Mouse (Mus musculus): Measurements from ENCODE around the gene Vgf. TPM values are rescaled to one million over a fixed set of nuclear protein-coding genes. Genes with fewer than 3 reads are reported as not detected.
A peak's percentile ranks its signal among the peaks of the same experiment; 100 is the strongest.

Vgf gene
- polyA plus RNA-seq, 1 experiment from 2014 or later = 0.21 TPM

DNA sequence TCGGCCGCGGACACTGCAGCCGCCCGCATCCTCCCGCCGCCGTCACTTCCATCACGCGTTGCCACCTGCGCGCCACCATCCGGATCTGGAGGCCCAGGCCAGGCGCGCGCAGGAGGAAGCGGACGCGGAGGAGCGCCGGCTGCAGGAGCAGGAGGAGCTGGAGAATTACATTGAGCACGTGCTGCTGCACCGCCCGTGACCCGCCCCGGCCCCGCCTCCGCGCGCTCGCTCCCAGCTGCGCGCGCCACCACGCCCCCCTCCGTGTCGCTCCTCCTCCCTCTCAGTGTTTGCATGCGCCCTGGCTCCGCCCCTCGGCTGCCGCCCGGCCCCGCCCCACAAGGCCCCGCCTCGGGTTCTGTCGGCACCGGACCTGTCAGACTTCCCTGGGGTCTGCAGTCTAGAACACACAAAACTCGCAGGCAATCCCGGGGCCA lies 6.5 kb downstream of the Vgf start:
- no peaks in the 10 kb centered on the region for H3K9me3 ChIP-seq (replicated peaks; ENCODE audit: low read length)
- H3K4me2 ChIP-seq (ENCODE audit: low read length) = peak overlapping the region; percentile 88
- H3K27ac ChIP-seq = no peak overlapping the region
- WGBS = 0% methylated on average over 47 of the region's 49 CpGs
- peak; percentile 93 for DNase-seq (ENCODE audit: low spot score)
- peaks cover 16% of the 10 kb centered on the region for H3K36me3 ChIP-seq (ENCODE audit: insufficient read depth, low read length)
- 0 out of 2 replicates have a peak, but pooled peaks have one; percentile 9 for TF ChIP-seq CTCF (IDR thresholded peaks at IDR 0.05; ENCODE audit: low read depth)
- H3K9ac ChIP-seq (ENCODE audit: low read depth, low read length) = no peak overlapping the region
- H3K4me1 ChIP-seq (replicated peaks; ENCODE audit: insufficient read depth, low read length) = peaks cover 23% of the 10 kb centered on the region
- H3K4me3 ChIP-seq (replicated peaks; ENCODE audit: low read depth, low read length) = peak overlapping the region; percentile 25
- peak; percentile 64 for ATAC-seq (replicated peaks; ENCODE audit: low FRiP score, low read depth)
- H3K27me3 ChIP-seq (ENCODE audit: insufficient read depth, low read length) = peaks cover 37% of the 10 kb centered on the region

DNA sequence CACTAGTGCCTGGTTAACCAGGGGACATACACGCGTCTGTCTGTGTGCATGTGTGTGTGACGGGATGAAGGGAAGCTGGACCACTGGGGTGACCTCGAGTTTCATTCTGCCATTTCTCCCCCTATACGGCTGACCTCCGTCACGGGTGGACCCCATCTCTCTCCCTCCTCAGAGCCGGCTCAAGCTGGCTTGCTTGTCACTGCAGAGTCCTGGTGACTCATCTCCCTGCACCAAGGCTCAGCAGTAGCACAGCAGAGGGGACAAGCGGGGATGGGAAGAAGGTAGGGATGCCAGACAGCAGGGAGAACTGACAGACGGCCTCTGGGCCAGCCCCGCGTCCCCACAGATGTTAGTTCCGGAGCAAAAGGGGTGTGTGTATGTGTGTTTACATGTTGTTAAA lies 10.0 kb downstream of the Vgf start:
- no peak overlapping the region for H3K27ac ChIP-seq
- 85% methylated on average over 13 of the region's 13 CpGs for WGBS
- no peak overlapping the region for H3K4me3 ChIP-seq (replicated peaks; ENCODE audit: low read depth, low read length)
- peaks cover 9% of the 10 kb centered on the region for H3K27me3 ChIP-seq (ENCODE audit: insufficient read depth, low read length)
- DNase-seq (ENCODE audit: low spot score) (no peak), ATAC-seq (replicated peaks; ENCODE audit: low FRiP score, low read depth) (no peak)
- H3K4me2 ChIP-seq (ENCODE audit: low read length) = no peak overlapping the region
- no peak for TF ChIP-seq CTCF (IDR thresholded peaks at IDR 0.05; ENCODE audit: low read depth)
- no peak overlapping the region for H3K9ac ChIP-seq (ENCODE audit: low read depth, low read length)
- H3K4me1 ChIP-seq (replicated peaks; ENCODE audit: insufficient read depth, low read length) = peaks cover 14% of the 10 kb centered on the region
- no peaks in the 10 kb centered on the region for H3K9me3 ChIP-seq (replicated peaks; ENCODE audit: low read length)
- peaks cover 43% of the 10 kb centered on the region for H3K36me3 ChIP-seq (ENCODE audit: insufficient read depth, low read length)

DNA sequence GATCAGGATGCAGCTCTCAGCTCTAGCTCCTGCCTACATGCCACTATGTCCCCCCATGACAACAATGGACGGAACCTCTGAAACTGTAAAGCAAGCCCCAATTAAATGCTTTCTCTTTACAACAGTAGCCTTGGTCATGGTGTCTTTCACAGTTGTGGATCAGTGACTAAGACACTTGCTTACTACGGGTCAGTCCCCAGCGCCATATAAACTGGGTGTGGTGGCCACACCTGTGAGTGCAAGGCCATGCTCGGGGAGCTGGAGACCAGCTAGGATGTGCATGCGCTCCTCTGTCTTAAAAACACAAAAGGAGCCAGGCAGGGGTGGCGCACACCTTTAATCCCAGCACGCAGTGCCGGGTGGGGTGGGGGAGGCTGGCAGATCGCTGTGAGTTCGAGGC lies 13.3 kb downstream of the Vgf start:
- no peak for DNase-seq (ENCODE audit: low spot score)
- Histone ChIP-seq H3K4me1 (replicated peaks; ENCODE audit: insufficient read depth, low read length) (no peaks in the 10 kb centered on the region), H3K36me3 (ENCODE audit: insufficient read depth, low read length) (peaks cover 51% of the 10 kb centered on the region), H3K9ac (ENCODE audit: low read depth, low read length) (no peak overlapping the region), H3K27ac (no peak overlapping the region), H3K9me3 (replicated peaks; ENCODE audit: low read length) (no peaks in the 10 kb centered on the region), H3K4me3 (replicated peaks; ENCODE audit: low read depth, low read length) (no peak overlapping the region), H3K4me2 (ENCODE audit: low read length) (no peak overlapping the region), H3K27me3 (ENCODE audit: insufficient read depth, low read length) (no peaks in the 10 kb centered on the region)
- TF ChIP-seq CTCF (IDR thresholded peaks at IDR 0.05; ENCODE audit: low read depth) = no peak
- WGBS = 94% methylated on average over 10 of the region's 10 CpGs
- ATAC-seq (replicated peaks; ENCODE audit: low FRiP score, low read depth) = no peak

DNA sequence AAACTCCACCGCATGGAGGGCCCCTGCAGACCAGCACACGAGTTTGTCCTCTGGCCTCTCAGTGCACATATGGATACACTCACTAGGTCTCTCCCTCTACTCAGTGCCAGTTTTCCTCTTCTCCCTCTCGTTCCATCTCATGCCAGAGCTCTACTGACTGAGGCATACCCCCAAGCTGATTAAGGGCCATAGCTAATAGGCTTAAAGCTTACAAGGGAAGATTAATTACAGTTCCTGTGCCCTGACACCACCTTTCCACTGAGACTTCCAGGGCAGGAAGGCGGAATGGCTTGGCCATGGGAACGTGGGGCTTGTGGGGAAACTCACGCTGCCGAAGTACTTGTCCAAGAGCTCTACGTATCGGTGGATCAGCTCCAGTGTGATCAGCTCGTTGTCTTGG lies 15.2 kb downstream of the Vgf start:
- Histone ChIP-seq H3K4me1 (replicated peaks; ENCODE audit: insufficient read depth, low read length) (peaks cover 7% of the 10 kb centered on the region), H3K27ac (no peak overlapping the region), H3K27me3 (ENCODE audit: insufficient read depth, low read length) (no peaks in the 10 kb centered on the region), H3K9ac (ENCODE audit: low read depth, low read length) (no peak overlapping the region), H3K4me2 (ENCODE audit: low read length) (no peak overlapping the region), H3K36me3 (ENCODE audit: insufficient read depth, low read length) (peaks cover 46% of the 10 kb centered on the region), H3K4me3 (replicated peaks; ENCODE audit: low read depth, low read length) (no peak overlapping the region), H3K9me3 (replicated peaks; ENCODE audit: low read length) (no peaks in the 10 kb centered on the region)
- no peak for TF ChIP-seq CTCF (IDR thresholded peaks at IDR 0.05; ENCODE audit: low read depth)
- WGBS = 78% methylated on average over 10 of the region's 10 CpGs
- DNase-seq (ENCODE audit: low spot score) = no peak
- ATAC-seq (replicated peaks; ENCODE audit: low FRiP score, low read depth) = no peak

DNA sequence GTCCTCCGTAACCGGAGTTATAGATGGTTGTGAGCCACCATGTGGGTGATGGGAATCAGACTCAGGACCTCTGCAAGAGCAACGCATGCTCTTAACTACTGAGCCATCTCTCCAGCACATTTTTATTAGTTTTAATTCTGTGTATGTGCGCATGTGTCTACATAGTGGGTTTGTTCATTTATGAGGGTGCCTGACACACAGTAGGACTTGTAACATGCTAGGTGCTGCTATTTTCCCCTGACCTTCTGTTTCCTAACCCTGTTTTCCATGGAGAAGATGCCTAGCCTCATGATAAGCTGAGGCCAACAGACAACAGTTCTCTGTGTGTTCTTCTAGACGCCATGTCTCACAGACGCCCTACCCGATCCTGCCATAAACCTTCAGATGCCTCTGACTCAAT lies 17.8 kb downstream of the Vgf start:
- no peak for DNase-seq (ENCODE audit: low spot score)
- no peak overlapping the region for H3K27ac ChIP-seq
- no peak for ATAC-seq (replicated peaks; ENCODE audit: low FRiP score, low read depth)
- no peak overlapping the region for H3K4me2 ChIP-seq (ENCODE audit: low read length)
- H3K9ac ChIP-seq (ENCODE audit: low read depth, low read length) = no peak overlapping the region
- no peaks in the 10 kb centered on the region for H3K27me3 ChIP-seq (ENCODE audit: insufficient read depth, low read length)
- TF ChIP-seq CTCF (IDR thresholded peaks at IDR 0.05; ENCODE audit: low read depth) = no peak
- 99% methylated on average over 7 of the region's 7 CpGs for WGBS
- H3K4me1 ChIP-seq (replicated peaks; ENCODE audit: insufficient read depth, low read length) = peaks cover 7% of the 10 kb centered on the region
- peaks cover 24% of the 10 kb centered on the region for H3K36me3 ChIP-seq (ENCODE audit: insufficient read depth, low read length)
- H3K4me3 ChIP-seq (replicated peaks; ENCODE audit: low read depth, low read length) = no peak overlapping the region
- H3K9me3 ChIP-seq (replicated peaks; ENCODE audit: low read length) = no peaks in the 10 kb centered on the region

DNA sequence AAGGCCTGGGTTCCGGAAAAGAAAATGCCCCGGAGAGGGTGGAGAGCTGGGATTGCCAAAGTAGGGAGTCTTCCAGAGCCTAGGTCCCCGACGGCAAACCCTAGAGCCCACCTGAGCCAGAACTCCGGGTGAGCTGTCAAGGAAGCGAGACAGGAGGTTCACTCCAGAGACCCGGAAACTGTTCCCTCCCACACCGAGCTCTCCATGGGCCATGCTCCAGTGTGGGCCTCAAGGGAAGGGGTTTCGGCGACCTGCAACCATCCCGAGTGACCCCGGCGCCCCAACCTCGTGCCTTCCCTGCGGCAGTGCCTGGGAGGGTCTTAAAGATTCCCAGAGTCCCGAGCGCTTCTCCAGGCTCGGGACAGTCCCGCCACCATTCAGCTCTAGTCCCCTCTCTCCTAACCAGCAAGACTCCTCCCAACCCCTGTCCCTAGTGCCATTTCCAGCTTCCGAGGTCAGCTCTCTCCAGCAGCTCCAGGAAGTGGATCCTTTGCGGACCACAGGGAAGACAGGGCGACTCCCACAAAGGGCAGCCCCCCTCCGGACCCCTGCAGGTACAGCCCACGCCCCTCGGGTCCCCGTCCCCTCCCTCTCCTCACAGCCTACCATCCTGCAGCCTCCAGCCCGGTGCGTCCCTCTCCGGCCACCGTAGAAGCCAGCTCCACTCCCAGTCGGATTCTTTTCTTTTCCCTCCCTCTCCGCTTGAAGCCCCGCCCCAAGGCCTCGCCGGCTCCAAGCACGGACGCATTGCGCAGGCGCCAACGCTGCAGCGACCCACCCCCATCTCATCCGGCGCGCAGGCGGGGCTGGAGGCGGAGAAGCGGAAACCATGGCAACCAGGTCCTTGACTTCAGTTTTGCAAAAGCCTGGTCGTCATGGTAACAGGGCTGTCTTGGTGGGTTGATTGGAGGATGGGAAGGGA lies 19.5 kb downstream of the Vgf start, which contains the start of gene Ap1s1:
Gene Ap1s1, minus strand, starts transcription at position 734 of the 922 bp plus-strand sequence.
- peak within 1 kb of the TSS; percentile 74 for H3K9ac ChIP-seq (ENCODE audit: low read depth, low read length)
- ATAC-seq (replicated peaks; ENCODE audit: low FRiP score, low read depth) = peak; percentile 91

More for the DNA sequence above, 19.5 kb downstream of the Vgf start, which contains the start of gene Ap1s1:
- H3K36me3 ChIP-seq (ENCODE audit: insufficient read depth, low read length) = peaks cover 8% of the 10 kb centered on the region; the same call in 1 of the 2 replicates
- H3K27me3 ChIP-seq (ENCODE audit: insufficient read depth, low read length) = no peaks in the 10 kb centered on the region
- TF ChIP-seq CTCF (IDR thresholded peaks at IDR 0.05; ENCODE audit: low read depth) = no peak
- peak within 1 kb of the TSS; percentile 62 for H3K4me2 ChIP-seq (ENCODE audit: low read length)
- WGBS = under 1% methylated on average over 48 of the region's 48 CpGs
- peak; percentile 98 for DNase-seq (ENCODE audit: low spot score)
- no peaks in the 10 kb centered on the region for H3K9me3 ChIP-seq (replicated peaks; ENCODE audit: low read length)
- H3K27ac ChIP-seq = peak within 1 kb of the TSS; percentile 70
- peaks cover 7% of the 10 kb centered on the region for H3K4me1 ChIP-seq (replicated peaks; ENCODE audit: insufficient read depth, low read length)
- peak within 1 kb of the TSS; percentile 65 for H3K4me3 ChIP-seq (replicated peaks; ENCODE audit: low read depth, low read length)

All from kidney, postnatal 0 days (tissue).